Mouse (Mus musculus): ENCODE measurements around the gene Zfp319. TPM values are rescaled to one million over a fixed set of nuclear protein-coding genes. Genes with fewer than 3 reads are reported as not detected.

Gene Zfp319
- polyA plus RNA-seq, 1 experiment from 2014 or later = 12.3 TPM

DNA sequence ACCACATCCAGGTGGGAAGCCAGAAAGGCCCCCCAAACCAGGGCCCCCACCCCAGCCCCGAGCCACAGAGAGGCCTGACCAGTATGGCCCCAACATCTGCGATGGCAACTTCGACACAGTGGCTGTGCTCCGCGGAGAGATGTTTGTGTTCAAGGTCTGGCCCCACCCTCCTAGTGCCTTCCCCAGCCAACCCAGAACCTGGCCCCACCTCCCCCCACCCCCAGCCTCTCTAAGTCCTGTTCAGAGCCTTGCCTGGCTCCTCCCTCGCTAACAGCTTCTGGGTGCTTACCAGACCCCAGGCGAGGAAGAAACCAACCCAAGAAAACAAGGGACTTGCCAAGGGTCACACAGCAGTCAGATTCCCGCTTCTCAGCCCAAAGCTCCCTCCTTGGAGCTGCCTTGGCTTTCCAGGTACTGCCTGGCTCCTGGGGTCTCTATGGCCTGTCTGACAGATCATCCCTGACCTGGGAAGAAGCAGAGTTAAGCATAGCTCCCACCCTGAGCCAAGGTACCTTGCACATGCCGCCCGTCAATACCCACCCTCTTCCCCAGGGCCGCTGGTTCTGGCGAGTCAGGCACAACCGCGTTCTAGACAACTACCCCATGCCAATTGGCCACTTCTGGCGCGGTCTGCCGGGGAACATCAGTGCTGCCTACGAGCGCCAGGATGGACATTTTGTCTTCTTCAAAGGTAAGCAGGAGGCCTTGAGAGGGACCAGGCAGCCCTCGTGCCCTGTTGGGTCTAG is 38.0 kb upstream of the Zfp319 start:
- H3K27me3 ChIP-seq = no peaks in the 10 kb centered on the region
- ChIA-PET POLR2A (no interaction called here), CTCF (no interaction called here)
- ATAC-seq (no peak), DNase-seq (ENCODE audit: low read depth, low spot score) (no peak)
- no peak for TF ChIP-seq CTCF (IDR thresholded peaks at IDR 0.05)
- in situ Hi-C loops (cut with MboI; ENCODE audit: low pct_unique_long_range_greater_than_20kb) = no loop called here

DNA sequence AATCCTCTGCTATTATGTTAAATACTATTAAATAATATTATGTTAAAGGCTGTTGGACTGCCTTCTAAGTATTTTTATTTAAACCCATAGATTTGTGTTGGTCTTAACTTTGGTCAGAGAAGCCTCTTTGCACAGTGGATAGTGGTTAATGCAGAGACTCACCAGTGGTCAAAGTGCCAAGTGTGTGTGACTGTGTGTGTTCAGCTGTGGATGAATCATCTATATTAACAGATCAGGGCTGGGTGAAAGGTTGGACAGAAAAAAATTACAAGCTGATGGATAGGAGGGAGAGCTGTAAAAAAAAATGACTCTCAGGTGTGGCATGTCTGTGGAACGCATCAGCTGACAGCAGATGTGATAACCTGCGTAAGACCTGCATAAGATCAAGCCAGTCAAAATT is 32.1 kb upstream of the Zfp319 start:
- in situ Hi-C loops (cut with MboI; ENCODE audit: low pct_unique_long_range_greater_than_20kb) = no loop called here
- ChIA-PET CTCF (no interaction called here), POLR2A (no interaction called here)
- DNase-seq (ENCODE audit: low read depth, low spot score) (no peak), ATAC-seq (no peak)
- TF ChIP-seq CTCF (IDR thresholded peaks at IDR 0.05) = no peak
- no peaks in the 10 kb centered on the region for H3K27me3 ChIP-seq

DNA sequence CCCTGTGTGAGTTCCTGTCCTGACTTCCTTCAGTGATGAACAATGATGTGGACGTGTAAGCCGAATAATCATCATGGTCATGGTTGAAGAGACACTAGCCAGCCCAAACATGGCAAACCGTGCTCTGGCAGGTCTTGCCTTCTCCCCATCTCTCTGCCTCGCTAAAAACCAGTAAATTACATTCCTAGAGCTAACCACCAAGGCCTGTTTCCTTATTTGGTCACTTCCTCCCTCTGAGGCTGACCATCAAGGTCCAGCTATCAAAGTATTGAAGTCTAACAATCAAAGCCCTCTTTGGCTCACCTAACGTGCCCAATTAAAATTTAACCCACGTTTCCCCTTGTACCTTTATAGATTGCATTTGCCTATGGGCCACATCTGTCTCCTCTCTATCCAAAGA is 30.5 kb upstream of the Zfp319 start:
- ChIA-PET POLR2A (no interaction called here), CTCF (interaction anchor here (0.6 to 1.5 kb wide), 2 partner anchors 68 to 77 kb away, joined by 3 read pairs; no protein-coding TSS in a partner anchor)
- ATAC-seq = peak; percentile 78
- no peaks in the 10 kb centered on the region for H3K27me3 ChIP-seq
- DNase-seq (ENCODE audit: low read depth, low spot score) = no peak
- no peak for TF ChIP-seq CTCF (IDR thresholded peaks at IDR 0.05)
- in situ Hi-C loops (cut with MboI; ENCODE audit: low pct_unique_long_range_greater_than_20kb) = no loop called here

DNA sequence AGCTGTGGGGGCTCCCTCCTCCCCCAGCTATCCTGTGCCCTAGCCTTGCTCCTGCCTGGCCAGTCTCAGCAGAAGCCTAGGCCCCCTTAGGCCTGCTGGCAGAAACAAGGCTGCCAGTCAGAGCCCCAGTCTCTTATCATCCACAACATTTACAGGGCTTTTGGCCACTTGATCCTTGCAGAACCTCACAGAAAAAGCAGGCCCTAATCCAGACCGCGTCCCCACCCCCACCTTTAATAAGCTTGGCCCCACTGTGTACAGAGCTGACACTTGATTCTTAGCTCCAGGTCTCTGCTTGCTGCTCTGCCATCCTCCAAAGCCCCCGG is 29.2 kb upstream of the Zfp319 start:
- TF ChIP-seq CTCF (IDR thresholded peaks at IDR 0.05) = no peak
- in situ Hi-C loops (cut with MboI; ENCODE audit: low pct_unique_long_range_greater_than_20kb) = no loop called here
- ATAC-seq = no peak
- no peaks in the 10 kb centered on the region for H3K27me3 ChIP-seq
- DNase-seq (ENCODE audit: low read depth, low spot score) = no peak
- POLR2A ChIA-PET = interaction anchor here (0.9 kb wide), 1 partner anchor 81 kb away, joined by 4 read pairs; no protein-coding TSS in a partner anchor
- CTCF ChIA-PET = interaction anchor here (1.5 kb wide), 1 partner anchor 78 kb away, joined by 3 read pairs; no protein-coding TSS in a partner anchor

DNA sequence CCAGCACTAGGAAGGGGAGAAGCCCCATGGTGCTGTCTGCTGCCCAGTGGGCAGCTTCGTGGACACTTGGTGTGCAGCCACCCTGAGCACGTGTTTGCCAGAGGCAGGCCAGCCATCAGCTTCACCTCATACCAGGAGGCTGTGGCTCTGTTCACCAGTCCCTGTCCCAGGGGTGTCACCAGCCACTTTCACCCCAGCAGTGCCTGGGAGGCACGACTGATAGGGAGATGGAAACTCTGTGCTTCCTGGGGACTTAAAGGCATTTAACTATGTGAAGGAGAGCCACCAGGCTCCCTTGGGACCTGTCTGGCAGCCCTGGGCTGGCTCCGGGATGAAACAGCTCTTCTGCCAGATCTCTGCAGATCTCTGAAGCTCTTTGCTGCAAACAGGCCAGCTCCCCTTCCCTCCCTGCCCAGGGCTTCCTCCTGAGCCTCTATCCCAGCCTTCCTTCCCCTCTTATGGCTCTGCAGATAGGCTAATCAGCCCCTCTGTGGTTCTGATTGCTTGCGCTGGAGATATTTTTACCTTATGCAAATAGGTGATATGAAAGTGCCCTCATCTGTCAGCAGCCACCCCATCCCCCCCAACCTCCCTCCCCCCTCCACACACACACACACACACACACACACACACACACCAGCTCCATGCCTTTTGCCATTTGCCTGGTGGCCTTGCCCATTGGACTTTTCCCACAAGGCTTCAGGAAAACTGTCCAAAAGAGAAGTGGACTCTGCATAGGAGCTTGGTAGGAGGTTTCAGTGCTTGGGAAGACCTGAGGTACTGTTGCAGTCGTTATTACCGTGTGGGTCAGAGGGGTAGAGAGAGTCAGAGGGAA is 28.6 kb upstream of the Zfp319 start:
- ChIA-PET POLR2A (interaction anchor here (0.9 kb wide), 1 partner anchor 82 kb away, joined by 4 read pairs; no protein-coding TSS in a partner anchor), CTCF (interaction anchor here (0.7 to 1.6 kb wide), 2 partner anchors 60 to 70 kb away, joined by 3 read pairs; no protein-coding TSS in a partner anchor)
- TF ChIP-seq CTCF (IDR thresholded peaks at IDR 0.05) = no peak
- DNase-seq (ENCODE audit: low read depth, low spot score) (no peak), ATAC-seq (no peak)
- no peaks in the 10 kb centered on the region for H3K27me3 ChIP-seq
- in situ Hi-C loops (cut with MboI; ENCODE audit: low pct_unique_long_range_greater_than_20kb) = no loop called here

DNA sequence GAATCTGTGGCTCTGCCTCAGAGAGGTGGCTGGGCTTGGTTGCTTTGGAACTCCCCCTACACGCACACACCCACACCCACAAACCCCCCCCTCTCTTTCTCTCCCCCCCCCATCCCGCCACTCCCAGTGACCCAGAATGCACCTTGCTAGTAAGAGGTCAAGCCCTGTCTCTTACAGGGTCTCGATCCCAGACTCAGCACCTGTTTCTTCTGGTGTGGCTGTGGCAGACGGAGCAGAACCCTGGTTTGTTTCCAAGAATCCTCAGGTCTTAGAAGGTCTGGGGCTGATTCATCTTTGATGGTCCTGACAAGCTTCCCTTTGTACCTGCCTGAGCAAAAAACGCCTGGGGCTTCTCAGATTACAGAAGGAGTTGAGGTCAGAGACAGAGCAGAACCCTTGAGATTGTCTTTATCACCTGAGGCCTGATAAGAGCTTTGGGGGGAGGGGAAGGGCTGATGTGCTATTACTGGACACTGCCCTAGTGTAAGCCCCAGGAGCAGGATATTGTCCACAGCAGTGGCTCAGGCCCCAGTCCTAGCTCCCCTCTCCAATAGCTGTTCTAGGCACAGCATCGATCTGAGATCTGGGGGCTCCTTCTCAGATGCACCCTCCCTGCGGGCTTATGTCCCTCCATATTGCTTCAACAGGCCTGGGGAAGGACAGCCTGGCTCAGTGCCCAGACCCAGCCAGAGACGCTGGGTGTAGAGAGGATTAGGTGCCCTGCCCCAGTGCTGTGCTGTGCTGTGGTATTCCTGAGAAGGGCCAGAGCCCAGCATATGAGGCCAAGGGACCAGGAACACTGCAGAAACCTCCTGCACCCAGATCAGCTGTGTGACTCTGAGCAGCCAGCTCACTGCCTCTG is 27.0 kb upstream of the Zfp319 start:
- ChIA-PET POLR2A (no interaction called here), CTCF (interaction anchor here (1.1 to 1.6 kb wide), 3 partner anchors 68 to 71 kb away, joined by 3 to 5 read pairs (median 3); no protein-coding TSS in a partner anchor)
- H3K27me3 ChIP-seq = no peaks in the 10 kb centered on the region
- ATAC-seq (no peak), DNase-seq (ENCODE audit: low read depth, low spot score) (no peak)
- in situ Hi-C loops (cut with MboI; ENCODE audit: low pct_unique_long_range_greater_than_20kb) = no loop called here
- TF ChIP-seq CTCF (IDR thresholded peaks at IDR 0.05) = no peak

DNA sequence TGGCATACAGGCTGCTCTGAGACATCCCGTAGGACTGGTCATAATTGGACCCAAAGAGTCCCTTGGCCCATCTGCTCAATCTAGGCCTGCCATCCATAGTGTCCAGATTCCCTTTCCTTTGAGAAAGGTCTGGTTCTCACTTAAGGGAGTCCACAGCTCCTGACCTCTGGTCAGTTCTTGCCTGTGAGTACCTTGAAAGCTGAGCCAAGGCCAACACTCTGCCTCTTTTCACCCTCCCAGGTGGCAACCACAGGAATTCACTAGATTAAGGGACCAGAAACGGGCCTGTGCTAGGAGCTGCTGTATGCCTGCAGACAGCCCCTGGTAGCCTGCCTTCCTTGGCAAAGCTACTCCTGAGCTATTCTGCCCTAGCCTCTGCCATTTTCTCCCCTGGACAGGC is 22.9 kb upstream of the Zfp319 start:
- in situ Hi-C loops (cut with MboI; ENCODE audit: low pct_unique_long_range_greater_than_20kb) = loop anchor here (5.0 kb wide), 1 partner anchor 78 kb away; the partner anchor contains the start of gene Cfap20
- DNase-seq (ENCODE audit: low read depth, low spot score) (no peak), ATAC-seq (no peak)
- no peaks in the 10 kb centered on the region for H3K27me3 ChIP-seq
- POLR2A ChIA-PET = no interaction called here
- TF ChIP-seq CTCF (IDR thresholded peaks at IDR 0.05) = no peak
- CTCF ChIA-PET = interaction anchor here (10.5 kb wide), 1 partner anchor 72 kb away, joined by 108 read pairs; no protein-coding TSS in a partner anchor

DNA sequence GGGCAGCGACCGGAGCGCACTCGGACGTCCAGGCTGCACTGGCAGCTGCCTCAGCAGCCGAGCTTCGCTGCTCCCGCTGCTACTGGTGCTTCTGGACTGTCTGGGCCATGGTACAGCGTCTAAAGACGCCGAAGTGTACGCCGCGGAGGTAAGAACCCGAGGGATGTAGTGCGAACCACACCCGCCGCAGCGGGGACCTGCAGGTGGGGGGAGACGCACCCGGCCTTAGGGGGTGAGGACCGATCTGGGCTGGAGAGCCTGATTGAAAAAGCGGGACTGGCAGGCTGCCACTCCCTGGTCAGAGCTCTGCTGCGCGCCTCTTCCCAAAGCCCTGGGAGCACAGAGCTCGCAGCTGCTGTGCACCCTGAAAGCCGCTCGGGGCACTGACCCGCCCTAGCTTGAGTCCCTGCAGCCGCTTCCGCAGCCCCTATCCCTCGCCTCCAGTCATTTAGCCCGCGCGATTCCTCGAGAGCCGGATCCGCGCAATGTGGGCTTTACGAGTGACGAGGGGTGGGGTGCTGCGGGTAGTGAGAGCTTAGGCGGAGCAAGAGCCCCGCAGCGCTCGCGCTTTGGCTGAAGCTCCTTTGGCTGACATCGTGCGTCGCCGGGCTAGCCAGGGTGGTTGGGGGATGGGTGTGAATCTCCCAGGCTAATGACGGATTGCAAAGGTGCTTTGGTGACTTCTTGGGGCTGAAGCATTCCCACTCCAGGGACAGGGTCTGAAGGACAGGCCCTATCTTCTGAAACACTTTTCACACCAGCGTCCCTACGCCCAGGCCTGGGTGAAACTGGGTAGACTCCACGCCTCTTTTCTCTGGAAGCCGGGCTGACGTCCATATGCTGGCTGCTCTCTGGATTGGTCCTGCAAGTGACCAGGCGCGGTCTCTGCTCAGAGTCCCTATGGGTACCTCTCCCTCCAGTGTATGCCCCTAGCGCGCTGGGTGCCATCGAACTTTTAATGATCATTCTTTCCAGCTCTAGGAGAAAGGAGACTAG is 21.4 kb upstream of the Zfp319 start:
- CTCF ChIA-PET = interaction anchor here (0.7 to 10.5 kb wide), 5 partner anchors 21 to 97 kb away, joined by 3 to 108 read pairs (median 3); partner anchors contain the start of genes Usb1 and Zfp319
- no peaks in the 10 kb centered on the region for H3K27me3 ChIP-seq
- POLR2A ChIA-PET = interaction anchor here (0.7 to 1.3 kb wide), 4 partner anchors 21 to 78 kb away, joined by 3 to 6 read pairs (median 3); partner anchors contain the start of gene Usb1
- in situ Hi-C loops (cut with MboI; ENCODE audit: low pct_unique_long_range_greater_than_20kb) = loop anchor here (5.0 kb wide), 1 partner anchor 79 kb away; the partner anchor contains the start of gene Cfap20
- ATAC-seq (peak; percentile 31), DNase-seq (ENCODE audit: low read depth, low spot score) (no peak)
- TF ChIP-seq CTCF (IDR thresholded peaks at IDR 0.05) = no peak

All from Patski (cell line).